Mouse (Mus musculus) cortical plate, adult 2 months (tissue): ENCODE measurements at regions not wholly inside any gene's neighbourhood (a gene's known extent, or its start where the extent isn't known, plus 50 kb on each side); places are given as distances from the start of the nearest gene placed in this dataset.
A peak's percentile ranks its signal among the peaks of the same experiment; 100 is the strongest.

Experiments
- H3K27ac ChIP-seq: fragments of 200-500 bp; 2 replicates; pipeline ENCODE4 v1.5.1; 2012; ENCODE audit warnings: low read length, control low read depth, inconsistent platforms; ENCODE audit not compliant: insufficient read depth
- H3K4me1 ChIP-seq: fragments of 200-500 bp; 2 replicates; pipeline ENCODE4 v1.6.1; 2011; ENCODE audit warnings: low read length; ENCODE audit not compliant: control insufficient read depth, insufficient read depth
- H3K4me3 ChIP-seq: fragments of 200-500 bp; 2 replicates; pipeline ENCODE4 v1.5.1; 2011; ENCODE audit warnings: mild to moderate bottlenecking, low read length, control low read depth; ENCODE audit not compliant: insufficient read depth
- CTCF ChIP-seq: fragments of 200-500 bp; IDR thresholded peaks from 2 replicates; pipeline ENCODE4 v1.5.1; 2011; ENCODE audit warnings: mild to moderate bottlenecking, control low read depth, low read length; ENCODE audit not compliant: insufficient read depth; ENCODE audit errors: extremely low read depth
- POLR2A ChIP-seq: fragments of 200-500 bp; IDR thresholded peaks from 2 replicates; pipeline ENCODE4 v1.6.1; 2011; ENCODE audit warnings: mild to moderate bottlenecking, low read length, control low read depth; ENCODE audit not compliant: insufficient read depth; ENCODE audit errors: extremely low read depth

GRCm38 (mm10) chr5:111595438-111595837 is 138.3 kb upstream of the Gm26897 start:
- Histone ChIP-seq H3K27ac (no peak overlapping the region), H3K4me1 (peaks cover 4% of the 10 kb centered on the region), H3K4me3 (no peak overlapping the region)
- TF ChIP-seq POLR2A (no peak), CTCF (no peak)

- no peak overlapping the region for H3K27ac ChIP-seq
- TF ChIP-seq POLR2A (no peak), CTCF (no peak)
- H3K4me3 ChIP-seq: no peak overlapping the region
- H3K4me1 ChIP-seq: peaks cover 3% of the 10 kb centered on the region; the same call in 1 of the 2 replicates
Measured at GRCm38 (mm10) chr5:111597733-111598132, 136.0 kb upstream of the Gm26897 start.

- Histone ChIP-seq H3K4me1 (no peaks in the 10 kb centered on the region), H3K27ac (no peak overlapping the region), H3K4me3 (no peak overlapping the region)
- TF ChIP-seq CTCF (no peak), POLR2A (no peak)
Measured at GRCm38 (mm10) chr5:111601711-111602521, 131.8 kb upstream of the Gm26897 start.

- H3K4me1 ChIP-seq: no peaks in the 10 kb centered on the region
- no peak for TF ChIP-seq CTCF
- TF ChIP-seq POLR2A: no peak
- H3K4me3 ChIP-seq: no peak overlapping the region
- no peak overlapping the region for H3K27ac ChIP-seq
Measured at GRCm38 (mm10) chr5:111613687-111614086, 120.0 kb upstream of the Gm26897 start.

- TF ChIP-seq CTCF (no peak), POLR2A (no peak)
- H3K27ac ChIP-seq: no peak overlapping the region
- no peaks in the 10 kb centered on the region for H3K4me1 ChIP-seq
- H3K4me3 ChIP-seq: no peak overlapping the region
Measured at GRCm38 (mm10) chr5:111619974-111620373, 113.8 kb upstream of the Gm26897 start.

- TF ChIP-seq POLR2A (no peak), CTCF (0 out of 2 replicates have a peak, but pooled peaks have one; percentile 10)
- H3K4me3 ChIP-seq: no peak overlapping the region
- no peak overlapping the region for H3K27ac ChIP-seq
- no peaks in the 10 kb centered on the region for H3K4me1 ChIP-seq
Measured at GRCm38 (mm10) chr5:111620626-111621025, 113.1 kb upstream of the Gm26897 start.

- TF ChIP-seq CTCF (no peak), POLR2A (no peak)
- H3K4me1 ChIP-seq: no peaks in the 10 kb centered on the region
- H3K4me3 ChIP-seq: no peak overlapping the region
- no peak overlapping the region for H3K27ac ChIP-seq
Measured at GRCm38 (mm10) chr5:111622481-111622880, 111.2 kb upstream of the Gm26897 start.

- H3K4me1 ChIP-seq: no peaks in the 10 kb centered on the region
- TF ChIP-seq POLR2A (no peak), CTCF (no peak)
- no peak overlapping the region for H3K27ac ChIP-seq
- H3K4me3 ChIP-seq: no peak overlapping the region
Measured at GRCm38 (mm10) chr5:111626273-111626798, 107.4 kb upstream of the Gm26897 start.

GRCm38 (mm10) chr5:111630313-111630844 is 103.3 kb upstream of the Gm26897 start:
- Histone ChIP-seq H3K4me3 (no peak overlapping the region), H3K4me1 (no peaks in the 10 kb centered on the region), H3K27ac (no peak overlapping the region)
- TF ChIP-seq CTCF: no peak
- TF ChIP-seq POLR2A: no peak
